Mouse (Mus musculus) gastrocnemius, postnatal 25 days (tissue): Measurements from ENCODE around the gene 4930415O20Rik. TPM values are rescaled to one million over a fixed set of nuclear protein-coding genes. Genes with fewer than 3 reads are reported as not detected.

Source experiments
- DNase-seq: peaks from one replicate; pipeline ENCODE4 v3.0.0; 2022
- total RNA-seq, 2 experiments: library from RNA; stranded (reverse); gene quantifications; 1 replicate in 1 of 2; 2 replicates in 1 of 2; pipeline ENCODE4 v1.2.3; 2021

Gene 4930415O20Rik
- total RNA-seq, 2 experiments from 2014 or later: 0.74 TPM; not detected in 1

DNA sequence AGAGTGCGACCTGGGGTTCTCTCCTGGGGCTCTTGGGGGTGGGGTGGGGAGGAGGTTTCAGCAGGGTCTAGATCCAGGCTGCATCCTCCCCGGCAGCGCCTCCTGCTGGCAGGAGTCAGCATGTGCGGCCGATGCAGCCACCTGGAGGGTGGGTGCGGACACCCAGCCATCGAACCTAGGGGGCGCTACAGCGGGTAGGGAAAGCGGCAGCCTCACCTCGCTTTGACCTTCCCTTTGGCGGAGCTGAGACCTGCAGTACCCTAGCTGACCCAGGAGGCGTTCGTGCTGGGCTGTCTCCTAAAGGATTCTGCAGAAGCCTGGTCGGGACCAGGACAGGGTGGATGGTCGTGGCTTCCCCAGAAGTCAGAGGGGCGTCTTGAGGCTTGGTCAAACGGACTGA lies 60.7 kb downstream of the 4930415O20Rik start:
- DNase-seq: peak; percentile 71

DNA sequence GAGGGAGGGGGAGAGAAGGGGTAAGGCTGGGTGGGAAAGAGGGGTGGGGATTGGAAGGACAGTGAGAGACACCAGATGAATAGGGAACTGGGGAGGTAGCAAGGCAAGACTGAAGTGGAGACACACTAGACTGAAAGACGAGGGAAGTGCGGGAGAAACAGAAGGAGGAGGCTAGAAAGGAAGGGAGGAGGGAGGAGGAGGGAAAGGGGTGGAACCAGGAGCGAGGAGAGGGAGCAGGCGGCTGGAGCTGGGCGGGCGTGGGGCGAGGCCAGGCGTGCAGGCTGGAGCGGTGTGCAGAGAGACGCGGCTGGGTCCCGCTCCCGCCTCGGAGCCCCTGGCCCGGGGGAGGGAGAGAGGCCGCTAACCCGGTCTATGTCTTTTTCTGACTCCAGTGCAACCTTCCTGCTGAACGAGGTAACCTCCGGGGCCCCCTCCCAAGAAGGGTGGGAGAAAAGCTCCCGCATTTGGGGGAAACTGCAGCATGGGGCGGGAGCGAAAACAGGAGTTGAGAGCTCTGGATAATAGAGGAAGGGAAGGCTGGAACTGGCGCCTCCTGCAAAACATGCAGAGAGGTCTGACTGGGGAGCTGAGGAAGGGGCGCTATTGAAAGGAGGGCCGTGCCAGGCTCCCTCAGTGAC lies 61.4 kb downstream of the 4930415O20Rik start:
- peak; percentile 69 for DNase-seq

DNA sequence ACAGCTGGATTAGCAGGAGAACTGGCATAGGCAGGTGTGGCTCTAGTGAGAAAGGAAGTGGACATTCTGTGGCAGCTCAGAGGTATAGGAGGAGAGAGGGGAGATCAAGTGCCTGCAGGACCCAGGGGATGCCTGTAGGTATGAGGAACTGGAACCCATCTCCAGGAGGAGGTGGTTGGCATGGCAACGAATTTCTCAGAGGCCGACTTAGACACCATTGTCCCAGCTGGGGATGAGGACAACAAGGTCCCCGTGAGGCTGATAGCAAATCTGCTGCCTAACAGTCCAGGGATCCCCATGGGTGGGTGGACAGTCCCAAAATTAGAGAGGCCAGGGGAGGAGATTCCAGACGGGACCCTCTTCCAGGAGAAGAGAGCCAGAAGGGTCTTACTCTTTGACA lies 62.1 kb downstream of the 4930415O20Rik start:
- no peak for DNase-seq

DNA sequence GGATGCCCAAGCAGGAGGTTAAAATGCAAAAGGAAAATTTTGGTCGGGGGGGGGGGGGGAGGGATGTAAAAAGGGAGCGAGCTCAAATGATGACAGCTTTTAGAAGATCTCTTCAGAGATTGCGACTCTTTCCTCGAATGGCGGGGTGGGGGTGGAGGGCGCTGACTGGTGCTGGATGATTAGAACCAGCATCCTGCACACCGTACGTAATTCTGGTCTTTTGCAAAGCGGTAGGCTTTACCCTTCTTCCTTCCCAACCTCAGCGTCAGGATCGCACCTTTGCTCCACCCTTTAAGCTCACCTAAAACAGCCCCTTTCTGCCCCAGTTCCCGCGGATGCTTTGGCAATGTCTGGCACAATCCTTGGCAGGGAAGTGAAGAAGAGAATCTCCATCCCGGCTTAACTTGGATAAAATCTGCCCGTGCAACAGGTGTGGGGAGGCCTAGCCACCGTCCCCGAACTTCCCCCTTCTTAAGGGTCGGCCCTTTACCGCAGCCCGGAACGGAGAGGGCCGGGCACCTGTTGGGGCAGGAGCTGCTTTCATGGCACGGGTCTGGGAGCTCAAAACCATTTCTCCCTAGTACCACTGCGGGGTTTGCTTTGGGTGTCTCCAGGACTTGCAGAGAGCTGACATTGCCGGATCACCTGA lies 63.1 kb downstream of the 4930415O20Rik start:
- no peak for DNase-seq

DNA sequence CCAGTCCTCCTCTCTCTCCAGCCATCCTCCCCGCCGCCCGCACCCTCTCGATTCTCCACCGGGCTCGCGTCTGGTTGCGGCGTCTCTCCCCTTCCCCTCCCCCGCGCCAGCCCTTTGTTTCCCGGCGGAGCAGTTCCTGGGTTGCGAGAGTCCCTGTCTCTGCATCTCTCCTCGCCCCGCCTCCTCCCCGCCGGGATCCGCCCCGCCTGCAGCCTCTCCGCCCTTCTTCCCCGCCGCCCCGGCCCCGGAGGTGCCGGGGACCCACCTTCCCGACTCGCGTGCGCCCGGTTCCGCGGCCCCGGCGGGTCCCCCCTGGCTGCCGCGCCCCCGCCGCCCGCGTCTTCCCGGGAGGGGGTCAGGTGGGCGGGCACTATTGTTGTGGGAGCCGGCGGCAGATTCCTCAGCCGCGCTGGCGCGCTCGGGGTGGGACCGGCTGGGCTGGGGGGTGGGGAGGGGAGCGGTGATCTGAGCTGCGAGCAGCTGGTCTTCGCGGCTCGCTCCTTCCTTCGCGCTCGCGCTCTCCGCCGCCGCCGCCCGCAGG lies 63.8 kb downstream of the 4930415O20Rik start:
- DNase-seq: peak; percentile 73

DNA sequence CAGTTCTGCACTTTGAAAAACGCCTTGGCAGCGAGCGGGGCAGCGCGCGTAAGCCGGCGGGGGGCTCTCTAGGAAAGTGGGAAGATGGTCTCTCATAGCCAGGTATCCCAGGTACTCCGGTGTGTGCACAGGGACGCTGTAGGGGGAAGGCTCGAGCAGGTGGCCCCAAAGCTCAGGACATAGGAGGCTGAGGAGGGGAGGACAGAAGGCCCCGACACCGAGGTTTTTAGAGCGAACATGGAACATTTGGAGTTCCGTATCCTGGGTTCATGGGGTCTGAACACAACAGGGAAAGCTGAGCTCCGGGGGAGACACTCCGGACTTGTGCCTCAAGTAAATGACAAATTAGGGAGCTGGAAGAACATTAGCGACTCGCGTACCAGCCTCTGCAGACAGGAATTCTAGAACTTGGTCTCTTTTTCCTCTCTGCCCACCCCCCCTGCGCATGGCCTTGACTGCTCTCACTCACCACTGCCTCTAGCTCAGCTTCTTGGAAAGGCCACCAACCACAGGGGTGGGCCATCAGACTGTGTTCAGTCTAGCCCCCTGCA lies 64.6 kb downstream of the 4930415O20Rik start:
- no peak for DNase-seq

DNA sequence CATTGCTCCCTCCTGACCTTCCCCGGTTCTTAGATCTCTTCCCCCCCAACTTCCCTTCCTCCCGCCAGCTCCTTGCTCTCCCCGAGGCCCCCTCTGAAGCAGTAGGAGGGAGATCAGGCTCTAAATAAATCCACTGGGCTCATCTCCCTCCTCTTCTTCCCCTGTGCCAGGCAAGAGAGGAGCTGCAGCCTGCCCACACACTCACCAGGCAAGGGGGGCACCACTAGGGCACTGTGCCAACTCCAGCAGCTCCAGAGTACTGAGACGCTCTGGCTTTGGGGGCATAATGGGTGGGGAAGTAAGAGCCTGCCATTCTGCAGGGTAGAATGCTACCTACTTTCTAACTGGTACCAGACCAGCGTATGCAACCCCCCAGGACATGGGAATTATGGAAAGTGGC lies 65.7 kb downstream of the 4930415O20Rik start:
- no peak for DNase-seq

DNA sequence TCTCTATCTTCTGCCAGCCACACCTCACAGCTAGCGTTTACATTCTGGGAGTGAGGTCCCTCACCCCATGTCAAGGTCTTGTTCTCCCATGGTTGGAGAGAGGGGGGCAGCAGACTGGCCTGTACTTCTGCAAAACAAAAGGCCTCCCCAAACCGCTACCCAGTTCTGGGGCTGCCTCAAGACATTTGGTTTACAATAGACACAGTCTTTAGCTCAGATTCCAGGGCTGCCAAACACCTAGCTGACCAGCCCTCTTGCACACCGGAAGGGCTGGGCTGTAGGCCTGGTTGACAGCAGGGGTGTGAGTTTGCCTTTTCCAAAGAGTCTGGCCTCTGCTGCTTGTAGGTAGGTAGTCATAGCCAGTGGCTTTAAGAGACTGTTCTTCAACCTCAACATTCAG lies 66.4 kb downstream of the 4930415O20Rik start:
- no peak for DNase-seq

Other genes starting within 250 kb of the 4930415O20Rik start
- gene Olfr284, start 230.0 kb upstream of the 4930415O20Rik start, total RNA-seq: not detected
- gene Olfr283, start 190.1 kb upstream of the 4930415O20Rik start, total RNA-seq: not detected
- not detected for gene Olfr282, start 139.8 kb upstream of the 4930415O20Rik start, total RNA-seq
- not detected for gene Olfr281, start 118.4 kb upstream of the 4930415O20Rik start, total RNA-seq
- not detected for gene OR5BS1P, start 101.1 kb upstream of the 4930415O20Rik start, total RNA-seq
- gene Lalba, start 88.3 kb upstream of the 4930415O20Rik start, total RNA-seq: not detected
- not detected for gene Olfr279, start 78.6 kb upstream of the 4930415O20Rik start, total RNA-seq
- gene Kansl2, start 36.7 kb upstream of the 4930415O20Rik start, total RNA-seq: 10 to 100 TPM; 55.8 to 57.9 TPM
- 10 to 100 TPM; 17.3 to 21.1 TPM for gene Ccnt1, start 81 bp upstream of the 4930415O20Rik start, total RNA-seq
- 10 to 100 TPM; 19.0 to 32.3 TPM for gene Adcy6, start 39.1 kb downstream of the 4930415O20Rik start, total RNA-seq
- 1 to 10 TPM; 3.4 to 4.1 TPM for gene Cacnb3, start 59.8 kb downstream of the 4930415O20Rik start, total RNA-seq
- gene Ddx23, start 91.9 kb downstream of the 4930415O20Rik start, total RNA-seq: 10 to 100 TPM; 53.1 to 56.8 TPM
- 1 to 10 TPM in 1 of 2 experiments, under 1 TPM in 1; 0.40 to 1.0 TPM for gene Rnd1, start 106.5 kb downstream of the 4930415O20Rik start, total RNA-seq
- not detected for gene Ccdc65, start 137.2 kb downstream of the 4930415O20Rik start, total RNA-seq
- gene Fkbp11, start 157.2 kb downstream of the 4930415O20Rik start, total RNA-seq: 1 to 10 TPM; 2.7 to 3.5 TPM
- gene Arf3, start 192.2 kb downstream of the 4930415O20Rik start, total RNA-seq: 10 to 100 TPM in 1 of 2 experiments, 1 to 10 TPM in 1; 8.3 to 10.4 TPM
- gene Wnt10b, start 207.1 kb downstream of the 4930415O20Rik start, total RNA-seq: 1 to 10 TPM in 1 of 2 experiments, under 1 TPM in 1; 0.79 to 1.7 TPM
- gene Wnt1, start 218.9 kb downstream of the 4930415O20Rik start, total RNA-seq: not detected
- gene Ddn, start 238.5 kb downstream of the 4930415O20Rik start, total RNA-seq: under 1 TPM; 0.38 to 0.74 TPM